Mouse (Mus musculus): ENCODE results near the gene Wdfy2. TPM values are rescaled to one million over a fixed set of nuclear protein-coding genes. Genes with fewer than 3 reads are reported as not detected.

Wdfy2 gene
- polyA plus RNA-seq, 1 experiment from 2014 or later: 10.0 TPM

DNA sequence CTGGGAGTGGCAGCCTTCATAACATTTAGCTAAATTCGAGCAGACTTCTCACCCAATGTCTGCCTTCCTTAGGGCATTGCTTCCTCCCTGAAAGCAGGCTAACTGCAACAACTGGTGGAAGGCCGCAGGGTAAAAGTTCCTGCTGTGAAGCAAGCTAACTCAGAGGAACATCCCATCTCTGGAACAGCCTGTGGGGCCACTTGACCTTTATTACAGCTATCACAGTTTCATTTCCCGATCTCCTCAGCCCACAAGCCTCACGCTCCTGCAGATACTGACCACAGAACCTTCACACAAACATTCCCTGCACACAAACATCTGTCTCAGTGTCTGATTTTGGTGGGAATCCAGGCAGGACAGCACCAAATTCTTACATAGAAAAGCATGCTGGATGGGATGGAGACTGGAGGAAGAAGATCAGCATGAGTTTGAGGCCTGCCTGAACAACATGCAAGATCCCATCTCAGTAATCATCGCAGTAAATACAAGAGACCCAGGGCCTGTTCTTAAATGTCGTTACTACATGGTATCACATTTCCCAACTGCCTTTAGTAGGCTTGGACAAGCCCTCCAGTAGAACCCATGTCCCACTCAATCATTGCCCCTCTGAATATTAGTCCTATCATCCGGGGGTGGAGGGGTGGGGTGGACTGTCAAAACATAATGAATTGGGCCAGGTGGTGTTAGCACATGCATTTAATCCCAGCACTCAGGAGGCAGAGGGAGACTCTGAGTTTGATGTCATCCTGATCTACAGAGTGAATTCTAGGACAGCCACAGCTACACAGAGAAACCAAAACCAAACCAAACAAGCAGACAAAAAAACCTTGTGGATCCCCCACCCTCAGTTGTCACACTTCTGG lies 28.6 kb upstream of the Wdfy2 start:
- H3K27me3 ChIP-seq (ENCODE audit: insufficient read depth, low read length): no peaks in the 10 kb centered on the region
- WGBS: 39% methylated on average over 7 of the region's 7 CpGs
- H3K9ac ChIP-seq: no peak overlapping the region
- ATAC-seq (ENCODE audit: insufficient read depth) (no peak), DNase-seq (no peak)
- no peaks in the 10 kb centered on the region for H3K36me3 ChIP-seq (ENCODE audit: insufficient read depth)
- H3K9me3 ChIP-seq (ENCODE audit: low read depth, low read length): no peaks in the 10 kb centered on the region
- no peak overlapping the region for H3K27ac ChIP-seq (ENCODE audit: low read depth)
- H3K4me1 ChIP-seq (ENCODE audit: insufficient read depth): no peaks in the 10 kb centered on the region
- no peak overlapping the region for H3K4me2 ChIP-seq
- no peak for TF ChIP-seq CTCF (IDR thresholded peaks at IDR 0.05; ENCODE audit: low read depth)
- no peak overlapping the region for H3K4me3 ChIP-seq (ENCODE audit: low read depth, low read length)

DNA sequence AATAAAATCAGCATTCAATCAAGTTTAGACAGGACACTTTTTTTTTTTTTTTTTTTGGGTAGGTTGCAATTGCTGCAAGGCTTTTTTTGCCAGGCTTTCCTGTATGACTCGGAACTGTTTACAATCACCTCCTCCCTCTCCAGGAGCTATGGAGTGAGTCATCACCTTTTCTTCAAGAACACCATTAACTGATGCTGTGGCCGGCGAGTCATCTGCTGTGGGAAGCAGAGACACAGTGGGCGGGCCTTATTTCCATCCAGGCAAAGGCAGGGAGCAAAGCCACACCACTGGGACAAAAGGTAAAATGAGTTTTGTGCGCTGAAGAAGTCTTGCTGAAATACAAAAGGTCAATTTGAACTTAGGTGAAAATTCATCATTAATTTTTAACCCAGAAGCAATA lies 24.7 kb upstream of the Wdfy2 start:
- H3K4me2 ChIP-seq: no peak overlapping the region
- 32% methylated on average over 5 of the region's 5 CpGs for WGBS
- no peak for ATAC-seq (ENCODE audit: insufficient read depth)
- DNase-seq: no peak
- H3K4me1 ChIP-seq (ENCODE audit: insufficient read depth): no peaks in the 10 kb centered on the region
- TF ChIP-seq CTCF (IDR thresholded peaks at IDR 0.05; ENCODE audit: low read depth): no peak
- no peak overlapping the region for H3K4me3 ChIP-seq (ENCODE audit: low read depth, low read length)
- no peaks in the 10 kb centered on the region for H3K9me3 ChIP-seq (ENCODE audit: low read depth, low read length)
- H3K36me3 ChIP-seq (ENCODE audit: insufficient read depth): no peaks in the 10 kb centered on the region
- no peak overlapping the region for H3K9ac ChIP-seq
- H3K27ac ChIP-seq (ENCODE audit: low read depth): no peak overlapping the region
- H3K27me3 ChIP-seq (ENCODE audit: insufficient read depth, low read length): no peaks in the 10 kb centered on the region

DNA sequence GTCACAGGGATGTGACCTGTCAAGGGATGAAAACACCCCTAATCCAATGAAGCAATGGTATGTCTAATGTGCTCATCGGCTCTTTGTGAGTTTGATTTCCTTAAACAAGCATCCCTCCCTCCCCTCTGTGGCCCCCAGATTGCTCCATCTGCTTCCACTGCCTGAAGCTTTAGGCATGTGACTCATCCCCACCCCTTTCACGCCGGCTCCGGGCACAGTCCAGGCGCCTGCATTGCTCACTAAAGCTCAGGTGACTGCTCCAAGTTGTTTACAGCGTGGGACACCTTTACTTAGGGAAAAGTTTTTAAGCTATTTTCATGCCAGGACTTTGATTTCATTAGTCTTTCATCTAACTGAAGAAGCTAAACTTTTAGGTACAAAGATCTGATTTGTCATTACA lies 22.9 kb upstream of the Wdfy2 start:
- no peak for TF ChIP-seq CTCF (IDR thresholded peaks at IDR 0.05; ENCODE audit: low read depth)
- DNase-seq: no peak
- H3K36me3 ChIP-seq (ENCODE audit: insufficient read depth): no peaks in the 10 kb centered on the region
- H3K27ac ChIP-seq (ENCODE audit: low read depth): no peak overlapping the region
- ATAC-seq (ENCODE audit: insufficient read depth): no peak
- no peak overlapping the region for H3K4me3 ChIP-seq (ENCODE audit: low read depth, low read length)
- H3K9ac ChIP-seq: no peak overlapping the region
- H3K27me3 ChIP-seq (ENCODE audit: insufficient read depth, low read length): no peaks in the 10 kb centered on the region
- H3K4me1 ChIP-seq (ENCODE audit: insufficient read depth): no peaks in the 10 kb centered on the region
- WGBS: 61% methylated on average over 6 of the region's 6 CpGs
- no peak overlapping the region for H3K4me2 ChIP-seq
- no peaks in the 10 kb centered on the region for H3K9me3 ChIP-seq (ENCODE audit: low read depth, low read length)

- whole genome bisulfite sequencing: 76% methylated on average over 4 of the region's 4 CpGs
- Histone ChIP-seq H3K27ac (ENCODE audit: low read depth) (no peak overlapping the region), H3K27me3 (ENCODE audit: insufficient read depth, low read length) (no peaks in the 10 kb centered on the region), H3K36me3 (ENCODE audit: insufficient read depth) (no peaks in the 10 kb centered on the region), H3K9ac (no peak overlapping the region), H3K4me1 (ENCODE audit: insufficient read depth) (no peaks in the 10 kb centered on the region), H3K9me3 (ENCODE audit: low read depth, low read length) (no peaks in the 10 kb centered on the region), H3K4me2 (no peak overlapping the region), H3K4me3 (ENCODE audit: low read depth, low read length) (no peak overlapping the region)
- DNase-seq (no peak), ATAC-seq (ENCODE audit: insufficient read depth) (no peak)
- no peak for TF ChIP-seq CTCF (IDR thresholded peaks at IDR 0.05; ENCODE audit: low read depth)
Measured at GRCm38 (mm10) chr14:62816827-62817226, 20.7 kb upstream of the Wdfy2 start.

GRCm38 (mm10) chr14:62825575-62826332 lies 11.7 kb upstream of the Wdfy2 start:
- TF ChIP-seq CTCF (IDR thresholded peaks at IDR 0.05; ENCODE audit: low read depth): no peak
- 77% methylated on average over 8 of the region's 8 CpGs for WGBS
- no peak overlapping the region for H3K4me3 ChIP-seq (ENCODE audit: low read depth, low read length)
- no peak overlapping the region for H3K4me2 ChIP-seq
- H3K9ac ChIP-seq: no peak overlapping the region
- H3K4me1 ChIP-seq (ENCODE audit: insufficient read depth): no peaks in the 10 kb centered on the region
- no peaks in the 10 kb centered on the region for H3K9me3 ChIP-seq (ENCODE audit: low read depth, low read length)
- no peaks in the 10 kb centered on the region for H3K36me3 ChIP-seq (ENCODE audit: insufficient read depth)
- no peak for ATAC-seq (ENCODE audit: insufficient read depth)
- H3K27me3 ChIP-seq (ENCODE audit: insufficient read depth, low read length): no peaks in the 10 kb centered on the region
- no peak for DNase-seq
- H3K27ac ChIP-seq (ENCODE audit: low read depth): no peak overlapping the region

- DNase-seq: no peak
- no peak overlapping the region for H3K4me3 ChIP-seq (ENCODE audit: low read depth, low read length)
- no peak overlapping the region for H3K9ac ChIP-seq
- H3K9me3 ChIP-seq (ENCODE audit: low read depth, low read length): no peaks in the 10 kb centered on the region
- no peak for TF ChIP-seq CTCF (IDR thresholded peaks at IDR 0.05; ENCODE audit: low read depth)
- no peak overlapping the region for H3K27ac ChIP-seq (ENCODE audit: low read depth)
- no peak for ATAC-seq (ENCODE audit: insufficient read depth)
- no peaks in the 10 kb centered on the region for H3K4me1 ChIP-seq (ENCODE audit: insufficient read depth)
- H3K4me2 ChIP-seq: no peak overlapping the region
- WGBS: 48% methylated on average over 6 of the region's 6 CpGs
- no peaks in the 10 kb centered on the region for H3K27me3 ChIP-seq (ENCODE audit: insufficient read depth, low read length)
- no peaks in the 10 kb centered on the region for H3K36me3 ChIP-seq (ENCODE audit: insufficient read depth)
Measured at GRCm38 (mm10) chr14:62829291-62829690, 8.2 kb upstream of the Wdfy2 start.

DNA sequence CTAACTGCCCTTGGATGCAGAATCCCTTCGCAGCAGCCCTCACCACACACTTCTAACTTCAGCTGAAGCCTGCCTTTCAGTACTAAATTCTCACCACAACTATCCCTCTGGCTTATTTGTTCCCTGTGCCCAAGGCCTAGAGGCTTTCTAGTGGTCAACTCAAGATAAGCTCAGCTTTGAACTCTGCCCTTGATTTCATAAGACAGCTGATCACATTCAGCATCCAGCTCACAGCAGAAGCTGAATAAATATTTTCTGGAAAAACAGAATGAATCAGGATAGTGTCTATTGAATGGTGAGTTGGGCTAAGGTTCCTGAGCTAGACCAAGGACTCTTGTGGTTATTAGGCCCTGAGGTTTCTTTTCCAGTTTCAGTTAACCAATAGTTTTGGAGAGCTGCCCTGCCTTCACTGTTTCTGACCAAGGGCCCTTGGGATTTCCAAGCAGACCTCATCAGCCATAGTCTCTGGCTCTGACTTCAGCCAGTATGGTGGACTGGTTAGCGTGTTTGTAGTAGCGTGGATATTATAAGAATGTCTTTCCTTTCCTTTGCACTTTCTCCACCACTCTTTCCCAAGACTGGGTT lies 5.7 kb upstream of the Wdfy2 start:
- ATAC-seq (ENCODE audit: insufficient read depth): no peak
- Histone ChIP-seq H3K27ac (ENCODE audit: low read depth) (no peak overlapping the region), H3K27me3 (ENCODE audit: insufficient read depth, low read length) (no peaks in the 10 kb centered on the region), H3K9ac (no peak overlapping the region), H3K4me2 (no peak overlapping the region), H3K4me3 (ENCODE audit: low read depth, low read length) (no peak overlapping the region), H3K36me3 (ENCODE audit: insufficient read depth) (no peaks in the 10 kb centered on the region), H3K9me3 (ENCODE audit: low read depth, low read length) (no peaks in the 10 kb centered on the region), H3K4me1 (ENCODE audit: insufficient read depth) (no peaks in the 10 kb centered on the region)
- WGBS: 92% methylated on average over 3 of the region's 3 CpGs
- no peak for TF ChIP-seq CTCF (IDR thresholded peaks at IDR 0.05; ENCODE audit: low read depth)
- DNase-seq: no peak
